ENCODE assay signal across 9 mouse cellular contexts in the genomic region with DNA sequence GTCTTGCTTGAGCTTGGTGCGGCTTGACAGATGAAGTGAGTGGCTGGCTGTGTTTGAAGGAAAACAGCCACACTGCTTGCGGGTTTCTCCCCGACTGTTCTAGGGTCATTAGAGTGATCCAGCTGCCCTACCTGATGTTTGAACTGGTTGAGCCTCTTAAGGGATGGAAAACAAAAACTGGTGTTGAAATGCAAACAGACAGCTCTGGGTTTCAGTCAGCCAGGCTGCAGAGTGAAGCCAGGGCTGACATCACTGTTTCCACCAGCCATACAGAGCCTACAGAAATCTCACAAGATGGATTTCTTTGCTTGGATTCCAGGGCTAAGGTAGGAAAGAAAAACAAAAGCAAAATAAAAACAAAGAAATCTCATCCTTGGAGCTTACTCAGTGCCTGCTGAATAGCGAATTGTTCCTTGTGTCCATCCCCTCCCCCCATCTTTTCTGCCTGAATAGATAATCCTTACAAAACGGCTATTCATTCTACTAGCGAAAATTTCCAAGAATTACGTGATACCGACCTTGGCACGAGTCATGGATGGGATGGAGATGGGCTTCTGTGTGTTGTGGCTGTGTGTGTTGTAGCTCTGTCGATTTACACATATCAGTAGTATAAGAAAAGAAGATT. TPM values are rescaled to one million over a fixed set of nuclear protein-coding genes. Genes with fewer than 3 reads are reported as not detected.
DNase-seq lines count a peak whose midpoint lies in the region; ATAC-seq and TF ChIP-seq lines count a peak whose summit lies in the region.
"Had no signal": no experiment of that assay in that cellular context is flagged by ENCODE, and none has a peak within 500 bp of the region (broad histone marks: within the 10 kb centered on the region; RNA-seq: fewer than 3 reads in every experiment).

No protein-coding gene starts in this region.

- no peak for TF ChIP-seq CTCF in kidney, adult 2 months (conservative IDR thresholded peaks at IDR 0.05; ENCODE audit: insufficient read depth, insufficient read length, low read depth, low read length)
- no peak for TF ChIP-seq CTCF in brain, embryonic 14.5 days (IDR thresholded peaks at IDR 0.05; ENCODE audit: borderline replicate concordance, extremely low read depth, insufficient read depth, insufficient read length)

- H3K9me3 ChIP-seq in kidney, embryonic 15.5 days (replicated peaks) = no peaks in the 10 kb centered on the region
- no peaks in the 10 kb centered on the region for H3K9me3 ChIP-seq in hindbrain, embryonic 16.5 days (ENCODE audit: control insufficient read depth, low read length)
- H3K9me3 ChIP-seq in midbrain, embryonic 15.5 days = no peaks in the 10 kb centered on the region

- WGBS in kidney, embryonic 15.5 days = 41% methylated on average over 10 of the region's 10 CpGs
- 49% methylated on average over 10 of the region's 10 CpGs for WGBS in kidney, adult 2 months
- WGBS in hindbrain, embryonic 16.5 days = 16% methylated on average over 10 of the region's 10 CpGs
- 19% methylated on average over 10 of the region's 10 CpGs for WGBS in midbrain, embryonic 15.5 days

- peak overlapping the region; percentile 19 for H3K4me2 ChIP-seq in kidney, embryonic 15.5 days
- peak overlapping the region; percentile 29; the same call in 1 of the 2 replicates for H3K4me2 ChIP-seq in hindbrain, embryonic 16.5 days (ENCODE audit: low read length)
- peak overlapping the region; percentile 16 for H3K4me2 ChIP-seq in midbrain, embryonic 15.5 days

- TF ChIP-seq POLR2A in kidney, adult 2 months (IDR thresholded peaks at IDR 0.05; ENCODE audit: low read depth, low read length) = no peak
- TF ChIP-seq POLR2A in brain, embryonic 14.5 days (IDR thresholded peaks at IDR 0.05; ENCODE audit: borderline replicate concordance, extremely low read depth, insufficient read depth, insufficient read length, poor library complexity, severe bottlenecking) = no peak

- no peaks in the 10 kb centered on the region for H3K27me3 ChIP-seq in kidney, embryonic 15.5 days
- no peaks in the 10 kb centered on the region for H3K27me3 ChIP-seq in kidney, adult 2 months (replicated peaks; ENCODE audit: control insufficient read depth, insufficient read depth, low read length)
- H3K27me3 ChIP-seq in hindbrain, embryonic 16.5 days (replicated peaks; ENCODE audit: control insufficient read depth, insufficient read depth, low read length) = no peaks in the 10 kb centered on the region
- H3K27me3 ChIP-seq in midbrain, embryonic 15.5 days (replicated peaks) = no peaks in the 10 kb centered on the region

- H3K9ac ChIP-seq in kidney, embryonic 15.5 days = no peak overlapping the region
- H3K9ac ChIP-seq in hindbrain, embryonic 16.5 days (ENCODE audit: low read depth, low read length) = no peak overlapping the region
- no peak overlapping the region for H3K9ac ChIP-seq in midbrain, embryonic 15.5 days

- no peak for ATAC-seq in kidney, embryonic 15.5 days (replicated peaks; ENCODE audit: low FRiP score)
- peak; percentile 37; the same call in 1 of the 2 replicates for ATAC-seq in hindbrain, embryonic 16.5 days
- ATAC-seq in midbrain, embryonic 15.5 days (replicated peaks) = 0 out of 2 replicates have a peak, but pooled peaks have one; percentile 42
- ATAC-seq: intestine, embryonic 16.5 days had no signal

- intact Hi-C loops in gastrocnemius, postnatal 14 days (cut with DNase I; ENCODE audit: low total_unique reads) = no loop called here

- no peaks in the 10 kb centered on the region for H3K36me3 ChIP-seq in kidney, embryonic 15.5 days
- H3K36me3 ChIP-seq in kidney, adult 2 months (ENCODE audit: control insufficient read depth, insufficient read depth, low read length) = no peaks in the 10 kb centered on the region
- H3K36me3 ChIP-seq in hindbrain, embryonic 16.5 days (ENCODE audit: control insufficient read depth, insufficient read depth, low read length) = no peaks in the 10 kb centered on the region
- H3K36me3 ChIP-seq in midbrain, embryonic 15.5 days (replicated peaks) = no peaks in the 10 kb centered on the region

- no peak overlapping the region for H3K4me3 ChIP-seq in kidney, embryonic 15.5 days (replicated peaks)
- no peak overlapping the region for H3K4me3 ChIP-seq in kidney, adult 2 months (ENCODE audit: insufficient read depth, low read depth, low read length)
- no peak overlapping the region for H3K4me3 ChIP-seq in hindbrain, embryonic 16.5 days (ENCODE audit: low read length)
- H3K4me3 ChIP-seq in midbrain, embryonic 15.5 days = no peak overlapping the region

- no peak for DNase-seq in kidney, adult 2 months
- DNase-seq in brain, embryonic 14.5 days (ENCODE audit: low read depth) = peak; percentile 70
- no peak for DNase-seq in right cerebral cortex, adult 2 months (ENCODE audit: low spot score in 2 of 2)
- DNase-seq in adrenal gland, postnatal 36 days = no peak
- no peak for DNase-seq in gastrocnemius, postnatal 14 days

- peaks cover 14% of the 10 kb centered on the region for H3K4me1 ChIP-seq in kidney, embryonic 15.5 days
- no peaks in the 10 kb centered on the region for H3K4me1 ChIP-seq in kidney, adult 2 months (ENCODE audit: control insufficient read depth, insufficient read depth, low read length)
- H3K4me1 ChIP-seq in hindbrain, embryonic 16.5 days (ENCODE audit: control insufficient read depth, insufficient read depth, low read depth, low read length) = no peaks in the 10 kb centered on the region; the same call in none of the 2 replicates
- peaks cover 9% of the 10 kb centered on the region; the same call in 1 of the 2 replicates for H3K4me1 ChIP-seq in midbrain, embryonic 15.5 days

- no peak overlapping the region for H3K27ac ChIP-seq in kidney, embryonic 15.5 days
- no peak overlapping the region for H3K27ac ChIP-seq in kidney, adult 2 months (ENCODE audit: insufficient read depth, low read depth, low read length)
- no peak overlapping the region for H3K27ac ChIP-seq in hindbrain, embryonic 16.5 days (ENCODE audit: low read depth, low read length)
- H3K27ac ChIP-seq in midbrain, embryonic 15.5 days = no peak overlapping the region

RNA-seq across cellular contexts. Expression of a gene that starts 37.4 kb away (rescaled TPM):
- 23.0 and 23.1 TPM in 2 replicates for polyA plus RNA-seq in kidney, embryonic 15.5 days (2015; fragmentation: Nextera tagmentation; extraction: Ambion mirVana)
- 1.8 and 2.3 TPM in 2 replicates for polyA plus RNA-seq in kidney, adult 2 months (2012; rRNA removed)
- 10.3 and 14.5 TPM in 2 replicates for polyA plus RNA-seq in brain, embryonic 14.5 days (2012; rRNA removed)
- 16.3 and 20.1 TPM in 2 replicates for polyA plus RNA-seq in hindbrain, embryonic 16.5 days (2015; fragmentation: Nextera tagmentation; extraction: Ambion mirVana)
- 23.9 TPM in 2 replicates for polyA plus RNA-seq in midbrain, embryonic 15.5 days (2015; fragmentation: Nextera tagmentation; extraction: Ambion mirVana)
- 10 to 100 TPM; 15.6 to 19.3 TPM for total RNA-seq in adrenal gland, postnatal 36 days (2021)
- total RNA-seq in gastrocnemius, postnatal 14 days (2021) = 1 to 10 TPM; 7.7 to 7.9 TPM
